Mouse (Mus musculus) activated CD4-positive, CD25-positive, alpha-beta regulatory T cell, adult 4 months (primary cell): ENCODE measurements around the gene Brd3os. TPM values are rescaled to one million over a fixed set of nuclear protein-coding genes. Genes with fewer than 3 reads are reported as not detected.

Experiments
- polyA plus RNA-seq, 2 experiments: library from polyadenylated mRNA; unstranded; fragments of 100-300 nt; shearing (Covaris generic); gene quantifications; one replicate each; pipeline ENCODE4 v1.2.1; 2017

The Brd3os gene
- polyA plus RNA-seq, 2 experiments from 2014 or later, result 0.33 TPM; not detected in 1

Other genes with a start within 250 kb of the Brd3os start
- gene Sardh, start 194.0 kb upstream of the Brd3os start, polyA plus RNA-seq, result 1 to 10 TPM; 3.0 to 4.7 TPM
- 1 to 10 TPM; 5.8 to 8.3 TPM for gene Vav2, start 15.3 kb upstream of the Brd3os start, polyA plus RNA-seq
- gene Brd3, start 65.3 kb downstream of the Brd3os start, polyA plus RNA-seq, result 10 to 100 TPM; 27.7 to 43.4 TPM
- gene Wdr5, start 72.8 kb downstream of the Brd3os start, polyA plus RNA-seq, result 10 to 100 TPM in 1 of 2 experiments, 1 to 10 TPM in 1; 9.2 to 14.3 TPM
- 10 to 100 TPM in 1 of 2 experiments, 1 to 10 TPM in 1; 7.7 to 11.7 TPM for gene Rxra, start 234.1 kb downstream of the Brd3os start, polyA plus RNA-seq